Mouse (Mus musculus) midbrain, embryonic 14.5 days (tissue): ENCODE data around the gene Tas2r110. TPM values are rescaled to one million over a fixed set of nuclear protein-coding genes. Genes with fewer than 3 reads are reported as not detected.

ENCODE experiments used
- ATAC-seq: fragments of 200-750 bp; cut with Nextera tagmentation; 2 replicates; pipeline ENCODE4 v1.8.0; 2017; ENCODE audit warnings: moderate number of reproducible peaks, moderate library complexity; ENCODE audit not compliant: low FRiP score, low TSS enrichment
- DNase-seq: peaks from one replicate; pipeline ENCODE4 v3.0.0-alpha.2; 2015
- H3K27ac ChIP-seq: fragments of 300-500 bp; sonication (generic); replicated peaks from 2 replicates; pipeline ENCODE4 v1.5.1; 2014; ENCODE audit warnings: mild to moderate bottlenecking, low read depth, low read length, moderate library complexity
- H3K27me3 ChIP-seq: fragments of 300-500 bp; sonication (generic); 2 replicates; pipeline ENCODE4 v1.6.1; 2014; ENCODE audit warnings: low read length, control low read depth, mixed read lengths; ENCODE audit not compliant: control insufficient read depth, insufficient read depth
- H3K36me3 ChIP-seq: fragments of 300-500 bp; sonication (generic); 2 replicates; pipeline ENCODE4 v1.6.1; 2014; ENCODE audit warnings: low read length, control low read depth; ENCODE audit not compliant: control insufficient read depth, insufficient read depth
- H3K4me1 ChIP-seq: fragments of 300-500 bp; sonication (generic); 2 replicates; pipeline ENCODE4 v1.6.1; 2014; ENCODE audit warnings: mild to moderate bottlenecking, antibody characterized with exemption, low read length, control low read depth; ENCODE audit not compliant: control insufficient read depth, insufficient read depth
- H3K4me2 ChIP-seq: fragments of 300-500 bp; sonication (generic); 2 replicates; pipeline ENCODE4 v1.6.1; 2014; ENCODE audit warnings: mild to moderate bottlenecking, low read length, moderate library complexity
- H3K4me3 ChIP-seq: fragments of 300-500 bp; sonication (generic); replicated peaks from 2 replicates; pipeline ENCODE4 v1.5.1; 2014; ENCODE audit warnings: low read depth, low read length
- H3K9ac ChIP-seq: fragments of 300-500 bp; sonication (generic); replicated peaks from 2 replicates; pipeline ENCODE4 v1.6.1; 2014; ENCODE audit warnings: mild to moderate bottlenecking, low read length, moderate library complexity
- H3K9me3 ChIP-seq: fragments of 300-500 bp; sonication (generic); 2 replicates; pipeline ENCODE4 v1.6.1; 2016; ENCODE audit warnings: low read length, control low read depth, mixed read lengths; ENCODE audit not compliant: control insufficient read depth
- WGBS: fragments of 180-500 bp; shearing (Covaris S2); extraction: QIAGEN DNeasy Blood & Tissue Kit; methylation state at CpG from one replicate; pipeline ENCODE4 v1.1.7; 2014; 5-methylcytosine and 5-hydroxymethylcytosine counted together
- polyA plus RNA-seq: library from polyadenylated mRNA; unstranded; fragments of >200 nt; fragmentation: Nextera tagmentation; extraction: Ambion mirVana; gene quantifications from 2 replicates; pipeline ENCODE4 v1.2.1, GENCODE M21; 2014

Tas2r110 gene
- polyA plus RNA-seq: not detected in 2 replicates

GRCm38 (mm10) chr6:132867708-132868107, at the start of gene Tas2r110:
Tas2r110 (plus strand) TSS chr6:132868008.
- no peaks in the 10 kb centered on the region for H3K36me3 ChIP-seq
- H3K27ac ChIP-seq: no peak within 1 kb of the TSS
- ATAC-seq (no peak), DNase-seq (no peak)
- H3K9me3 ChIP-seq: no peaks in the 10 kb centered on the region
- no peaks in the 10 kb centered on the region for H3K4me1 ChIP-seq
- H3K27me3 ChIP-seq: no peaks in the 10 kb centered on the region
- no peak within 1 kb of the TSS for H3K4me3 ChIP-seq
- no peak within 1 kb of the TSS for H3K9ac ChIP-seq
- H3K4me2 ChIP-seq: no peak within 1 kb of the TSS

- 88% methylated on average over 1 of the region's 1 CpGs for WGBS
These were observed 21.0 kb upstream of the Tas2r110 start, which contains the start of gene Tas2r123 for GRCm38 (mm10) chr6:132846842-132847241. Tas2r123 (plus strand) TSS chr6:132847142.

GRCm38 (mm10) chr6:132855138-132855537, 12.7 kb upstream of the Tas2r110 start, which contains the start of gene Tas2r116:
Tas2r116 (plus strand) TSS chr6:132855438.
- Histone ChIP-seq H3K27ac (no peak within 1 kb of the TSS), H3K4me3 (no peak within 1 kb of the TSS), H3K4me2 (no peak within 1 kb of the TSS), H3K36me3 (no peaks in the 10 kb centered on the region), H3K9me3 (no peaks in the 10 kb centered on the region), H3K4me1 (no peaks in the 10 kb centered on the region), H3K27me3 (no peaks in the 10 kb centered on the region), H3K9ac (no peak within 1 kb of the TSS)
- no peak for DNase-seq
- no peak for ATAC-seq
- WGBS: 94% methylated on average over 1 of the region's 1 CpGs

More at GRCm38 (mm10) chr6:132846842-132847241, 21.0 kb upstream of the Tas2r110 start, which contains the start of gene Tas2r123:
- Histone ChIP-seq H3K9me3 (no peaks in the 10 kb centered on the region), H3K4me1 (no peaks in the 10 kb centered on the region), H3K36me3 (no peaks in the 10 kb centered on the region), H3K4me2 (no peak within 1 kb of the TSS), H3K4me3 (no peak within 1 kb of the TSS), H3K27ac (no peak within 1 kb of the TSS), H3K27me3 (no peaks in the 10 kb centered on the region), H3K9ac (no peak within 1 kb of the TSS)
- ATAC-seq (no peak), DNase-seq (no peak)

GRCm38 (mm10) chr6:132892711-132893110, 24.9 kb downstream of the Tas2r110 start, which contains the start of gene Tas2r113:
Tas2r113 (plus strand) TSS chr6:132893011.
- Histone ChIP-seq H3K4me3 (no peak within 1 kb of the TSS), H3K27me3 (no peaks in the 10 kb centered on the region)

GRCm38 (mm10) chr6:132909351-132909750, 41.5 kb downstream of the Tas2r110 start, which contains the start of gene Tas2r125:
Tas2r125 (plus strand) TSS chr6:132909651.
- Histone ChIP-seq H3K36me3 (no peaks in the 10 kb centered on the region), H3K4me2 (no peak within 1 kb of the TSS), H3K27me3 (no peaks in the 10 kb centered on the region), H3K9ac (no peak within 1 kb of the TSS), H3K4me3 (no peak within 1 kb of the TSS), H3K4me1 (no peaks in the 10 kb centered on the region), H3K27ac (no peak within 1 kb of the TSS), H3K9me3 (no peaks in the 10 kb centered on the region)
- no peak for ATAC-seq
- WGBS: 87% methylated on average over 3 of the region's 3 CpGs
- no peak for DNase-seq

More at GRCm38 (mm10) chr6:132892711-132893110, 24.9 kb downstream of the Tas2r110 start, which contains the start of gene Tas2r113:
- WGBS: 78% methylated on average over 1 of the region's 1 CpGs
- ATAC-seq (no peak), DNase-seq (no peak)
- H3K27ac ChIP-seq: no peak within 1 kb of the TSS
- H3K9ac ChIP-seq: no peak within 1 kb of the TSS
- H3K4me2 ChIP-seq: no peak within 1 kb of the TSS
- no peaks in the 10 kb centered on the region for H3K4me1 ChIP-seq
- H3K36me3 ChIP-seq: no peaks in the 10 kb centered on the region
- H3K9me3 ChIP-seq: no peaks in the 10 kb centered on the region

Other genes with a start within 250 kb of the Tas2r110 start
- not detected in 2 replicates for gene A630073D07Rik, start 216.5 kb upstream of the Tas2r110 start, polyA plus RNA-seq
- gene Tas2r120, start 211.1 kb upstream of the Tas2r110 start, polyA plus RNA-seq: not detected in 2 replicates
- not detected in 2 replicates for gene Tas2r121, start 167.0 kb upstream of the Tas2r110 start, polyA plus RNA-seq
- not detected in 2 replicates for gene Tas2r122, start 156.1 kb upstream of the Tas2r110 start, polyA plus RNA-seq
- not detected in 2 replicates for gene Tas2r115, start 130.0 kb upstream of the Tas2r110 start, polyA plus RNA-seq
- gene Tas2r124, start 113.3 kb upstream of the Tas2r110 start, polyA plus RNA-seq: not detected in 2 replicates
- gene Tas2r102, start 105.9 kb upstream of the Tas2r110 start, polyA plus RNA-seq: not detected in 2 replicates
- gene Tas2r136, start 89.8 kb upstream of the Tas2r110 start, polyA plus RNA-seq: not detected in 2 replicates
- not detected in 2 replicates for gene Tas2r117, start 65.2 kb upstream of the Tas2r110 start, polyA plus RNA-seq
- not detected in 2 replicates for gene Tas2r123, start 20.9 kb upstream of the Tas2r110 start, polyA plus RNA-seq
- gene Tas2r116, start 12.6 kb upstream of the Tas2r110 start, polyA plus RNA-seq: not detected in 2 replicates
- not detected in 2 replicates for gene Tas2r113, start 25.0 kb downstream of the Tas2r110 start, polyA plus RNA-seq
- not detected in 2 replicates for gene Tas2r125, start 41.6 kb downstream of the Tas2r110 start, polyA plus RNA-seq
- not detected in 2 replicates for gene Tas2r129, start 83.1 kb downstream of the Tas2r110 start, polyA plus RNA-seq
- not detected in 2 replicates for gene Tas2r131, start 89.9 kb downstream of the Tas2r110 start, polyA plus RNA-seq
- not detected in 2 replicates for gene Tas2r109, start 113.0 kb downstream of the Tas2r110 start, polyA plus RNA-seq
- gene Tas2r103, start 169.1 kb downstream of the Tas2r110 start, polyA plus RNA-seq: not detected in 2 replicates
- gene Tas2r140, start 187.8 kb downstream of the Tas2r110 start, polyA plus RNA-seq: not detected in 2 replicates
- 111 and 117 TPM in 2 replicates for gene Smim10l1, start 236.9 kb downstream of the Tas2r110 start, polyA plus RNA-seq